Mouse (Mus musculus) cerebellum, adult 2 months (tissue): Measurements from ENCODE around the gene AI182371. TPM values are rescaled to one million over a fixed set of nuclear protein-coding genes. Genes with fewer than 3 reads are reported as not detected.

ENCODE experiments used
- DNase-seq, 2 experiments: peaks; one replicate each; pipeline ENCODE4 v3.0.0; 2021
- H3K27ac ChIP-seq: fragments of 200-500 bp; 2 replicates; pipeline ENCODE4 v1.5.1; 2012; ENCODE audit warnings: low read length, control low read depth, inconsistent platforms; ENCODE audit not compliant: insufficient read depth
- H3K27me3 ChIP-seq: fragments of 200-500 bp; 2 replicates; pipeline ENCODE4 v1.6.1; 2012; ENCODE audit warnings: inconsistent platforms, mild to moderate bottlenecking, low read length, moderate library complexity; ENCODE audit not compliant: control insufficient read depth, insufficient read depth
- H3K4me1 ChIP-seq: fragments of 200-500 bp; 2 replicates; pipeline ENCODE4 v1.6.1; 2011; ENCODE audit warnings: low read length; ENCODE audit not compliant: control insufficient read depth, insufficient read depth
- H3K4me3 ChIP-seq: fragments of 200-500 bp; replicated peaks from 2 replicates; pipeline ENCODE3; 2011; ENCODE audit warnings: mild to moderate bottlenecking, low read depth, low read length, control low read depth; ENCODE audit not compliant: insufficient read depth
- CTCF ChIP-seq: fragments of 200-500 bp; IDR thresholded peaks from 2 replicates; pipeline ENCODE4 v1.5.1; 2011; ENCODE audit warnings: low read depth, mild to moderate bottlenecking, control low read depth, low read length, moderate library complexity, borderline replicate concordance; ENCODE audit not compliant: insufficient read depth
- POLR2A ChIP-seq: fragments of 200-500 bp; IDR thresholded peaks from 2 replicates; pipeline ENCODE4 v1.6.1; 2011; ENCODE audit warnings: low read length, control low read depth, borderline replicate concordance; ENCODE audit not compliant: insufficient read depth
- WGBS: fragments of 180-500 bp; shearing (Covaris S2); methylation state at CpG from one replicate; pipeline ENCODE4 v1.1.7; 2018; 5-methylcytosine and 5-hydroxymethylcytosine counted together
- polyA plus RNA-seq: library from polyadenylated mRNA; depleted of rRNA; stranded (reverse); fragments of >200 nt; gene quantifications from 2 replicates; pipeline ENCODE4 v1.2.3, GENCODE M21; 2012

Gene AI182371
- polyA plus RNA-seq, 1 experiment = 0.57 TPM

- no peak for DNase-seq
- 71% methylated on average over 7 of the region's 7 CpGs for WGBS
- Histone ChIP-seq H3K4me1 (no peaks in the 10 kb centered on the region), H3K27ac (no peak overlapping the region), H3K27me3 (no peaks in the 10 kb centered on the region), H3K4me3 (no peak overlapping the region)
- TF ChIP-seq CTCF (no peak), POLR2A (no peak)
Observed at GRCm38 (mm10) chr2:35124716-35125115, 23.4 kb upstream of the AI182371 start.

DNA sequence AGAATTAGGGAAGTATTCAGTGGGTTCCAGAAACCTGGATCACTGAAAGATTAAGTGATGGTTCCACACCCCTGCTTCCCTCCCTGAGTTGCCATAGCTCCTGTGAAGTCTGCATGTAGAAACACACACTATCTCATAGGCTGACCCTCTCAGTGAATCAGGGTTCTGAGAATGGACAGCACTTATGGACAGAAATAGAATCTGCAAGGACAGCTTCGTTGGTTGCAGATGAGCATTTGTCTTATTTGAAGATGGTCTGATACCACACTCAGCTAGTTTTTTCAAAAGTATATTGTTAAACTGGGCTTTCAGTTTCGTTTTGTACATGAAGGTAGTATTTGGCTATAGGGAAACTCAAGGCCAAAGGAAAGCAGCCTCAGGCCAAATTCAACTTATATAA, 9.2 kb upstream of the AI182371 start:
- Histone ChIP-seq H3K27ac (no peak overlapping the region), H3K4me3 (no peak overlapping the region), H3K27me3 (no peaks in the 10 kb centered on the region), H3K4me1 (no peaks in the 10 kb centered on the region)
- TF ChIP-seq POLR2A (no peak), CTCF (no peak)
- DNase-seq = no peak
- WGBS = 81% methylated on average over 2 of the region's 2 CpGs

- WGBS = under 1% methylated on average over 13 of the region's 13 CpGs
- peak overlapping the region; percentile 75 for H3K4me3 ChIP-seq
- DNase-seq = no peak
- no peak for TF ChIP-seq POLR2A
- no peak for TF ChIP-seq CTCF
- H3K27ac ChIP-seq = no peak overlapping the region
- H3K4me1 ChIP-seq = no peaks in the 10 kb centered on the region
- H3K27me3 ChIP-seq = no peaks in the 10 kb centered on the region
Observed at GRCm38 (mm10) chr2:35109924-35110304, 8.6 kb upstream of the AI182371 start.

GRCm38 (mm10) chr2:35109141-35109923, 8.0 kb upstream of the AI182371 start, which contains the start of gene Cntrl:
Gene Cntrl (plus strand): TSS chr2:35109492.
- peak within 1 kb of the TSS; percentile 54 for H3K27ac ChIP-seq
- H3K27me3 ChIP-seq = no peaks in the 10 kb centered on the region
- TF ChIP-seq POLR2A = peak; percentile 35
- TF ChIP-seq CTCF = no peak
- peak within 1 kb of the TSS; percentile 75 for H3K4me3 ChIP-seq
- no peaks in the 10 kb centered on the region for H3K4me1 ChIP-seq
- under 1% methylated on average over 60 of the region's 62 CpGs for WGBS
- DNase-seq = peak; percentile 92 to 96

DNA sequence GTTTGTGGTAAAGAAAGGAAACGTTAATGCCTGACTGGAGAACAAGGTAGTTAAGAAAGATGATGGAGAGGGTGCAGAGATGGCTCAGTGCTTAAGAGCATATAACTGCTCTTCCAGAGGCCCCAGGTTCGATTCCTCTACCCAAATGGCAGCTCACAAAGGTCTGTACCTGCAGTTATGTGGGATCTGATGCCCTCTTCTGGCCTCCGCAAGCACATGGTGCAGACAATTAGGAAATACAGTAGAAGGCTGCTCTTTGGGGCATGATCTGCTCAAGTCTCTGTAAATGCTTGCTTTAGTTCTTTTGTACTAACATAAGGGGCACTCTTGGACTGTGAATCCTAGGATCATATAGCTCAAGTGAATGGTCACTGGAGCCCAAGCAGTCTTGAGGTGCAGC, 7.4 kb upstream of the AI182371 start:
- Histone ChIP-seq H3K4me3 (peak overlapping the region; percentile 75), H3K4me1 (no peaks in the 10 kb centered on the region), H3K27ac (0 out of 2 replicates have a peak overlapping the region, but pooled peaks have one; percentile 29), H3K27me3 (no peaks in the 10 kb centered on the region)
- 31% methylated on average over 3 of the region's 3 CpGs for WGBS
- TF ChIP-seq CTCF (peak; percentile 62; the same call in 1 of the 2 replicates), POLR2A (no peak)
- peak in 1 of 2 experiments; percentile 50 for DNase-seq

- Histone ChIP-seq H3K27ac (no peak overlapping the region), H3K4me3 (no peak overlapping the region), H3K27me3 (no peaks in the 10 kb centered on the region), H3K4me1 (no peaks in the 10 kb centered on the region)
- TF ChIP-seq POLR2A (no peak), CTCF (no peak)
- DNase-seq = no peak
- 52% methylated on average over 5 of the region's 5 CpGs for WGBS
Observed at GRCm38 (mm10) chr2:35107984-35108635, 6.8 kb upstream of the AI182371 start.

DNA sequence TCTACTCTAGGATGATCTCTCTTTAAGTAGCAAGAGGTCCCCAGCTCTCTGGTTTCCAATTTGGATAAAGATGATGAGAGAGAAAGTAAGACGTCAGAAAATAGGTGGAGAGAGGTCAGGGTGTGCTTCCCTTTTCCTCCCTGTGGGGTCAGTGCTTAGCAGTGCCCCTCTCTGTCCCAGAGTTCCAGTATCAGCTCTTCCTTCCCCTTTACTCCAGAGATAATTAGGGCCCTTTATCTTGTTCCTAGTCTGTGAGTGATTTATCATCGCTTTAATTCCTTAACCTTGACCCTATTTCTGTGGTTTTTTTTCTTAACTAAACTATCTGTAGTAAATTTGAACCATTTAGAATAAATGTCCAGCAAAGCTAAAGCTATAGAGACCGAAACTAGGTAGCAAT, 3.5 kb upstream of the AI182371 start:
- H3K27ac ChIP-seq = no peak overlapping the region
- no peaks in the 10 kb centered on the region for H3K4me1 ChIP-seq
- no peak for DNase-seq
- TF ChIP-seq POLR2A (no peak), CTCF (no peak)
- WGBS = 71% methylated on average over 3 of the region's 3 CpGs
- H3K27me3 ChIP-seq = no peaks in the 10 kb centered on the region
- no peak overlapping the region for H3K4me3 ChIP-seq

DNA sequence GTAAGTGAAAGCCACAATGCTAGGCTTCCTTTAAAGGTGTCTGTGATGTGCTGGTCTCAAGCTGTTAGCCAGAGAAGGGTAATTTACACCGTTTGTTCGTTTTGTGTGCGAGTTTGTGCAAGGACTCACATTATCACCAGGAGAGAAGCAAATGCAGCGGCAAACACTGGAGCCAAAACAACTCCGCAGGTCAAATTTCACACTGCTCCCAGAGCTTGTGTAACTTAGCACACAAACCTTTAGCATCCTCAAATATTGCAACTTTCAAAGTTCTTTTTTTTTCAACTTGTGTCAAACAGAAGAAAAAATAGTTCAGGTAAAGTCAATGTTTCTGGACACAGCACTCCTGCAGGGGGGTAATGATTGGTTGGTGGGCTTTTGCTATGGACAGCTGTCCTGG, 2.2 kb upstream of the AI182371 start:
- no peaks in the 10 kb centered on the region for H3K4me1 ChIP-seq
- no peaks in the 10 kb centered on the region for H3K27me3 ChIP-seq
- no peak overlapping the region for H3K4me3 ChIP-seq
- TF ChIP-seq POLR2A (no peak), CTCF (no peak)
- H3K27ac ChIP-seq = no peak overlapping the region
- WGBS = 65% methylated on average over 5 of the region's 5 CpGs
- DNase-seq = no peak
